Mouse (Mus musculus): ENCODE measurements around the gene Smg7.

- TF ChIP-seq GATA1 (IDR thresholded peaks at IDR 0.05; ENCODE audit: low read length) (no peak), TAL1 (IDR thresholded peaks at IDR 0.05; ENCODE audit: low read length) (no peak)
Observed at GRCm38 (mm10) chr1:152831619-152832018, 70.8 kb downstream of the Smg7 start.
